Mouse (Mus musculus) cerebellum, adult 2 months (tissue): ENCODE measurements around the gene Spns3.

Source experiments
- CTCF ChIP-seq: fragments of 200-500 bp; IDR thresholded peaks from 2 replicates; pipeline ENCODE4 v1.5.1; 2011; ENCODE audit warnings: low read depth, mild to moderate bottlenecking, control low read depth, low read length, moderate library complexity, borderline replicate concordance; ENCODE audit not compliant: insufficient read depth
- POLR2A ChIP-seq: fragments of 200-500 bp; IDR thresholded peaks from 2 replicates; pipeline ENCODE4 v1.6.1; 2011; ENCODE audit warnings: low read length, control low read depth, borderline replicate concordance; ENCODE audit not compliant: insufficient read depth

- TF ChIP-seq CTCF (no peak), POLR2A (no peak)
These were observed 98.1 kb downstream of the Spns3 start for GRCm38 (mm10) chr11:72452140-72452665.
